Mouse (Mus musculus) layer of hippocampus, adult 2 months (tissue): ENCODE measurements at regions not wholly inside any gene's neighbourhood (a gene's known extent, or its start where the extent isn't known, plus 50 kb on each side); places are given as distances from the start of the nearest gene placed in this dataset.
A peak's percentile ranks its signal among the peaks of the same experiment; 100 is the strongest.

ENCODE experiments used
- DNase-seq, 2 experiments: peaks; one replicate each; pipeline ENCODE4 v3.0.0; 2022; ENCODE audit warnings: low spot score in 2 of 2
- H3K27ac ChIP-seq: fragments of 200-600 bp; 2 replicates; pipeline ENCODE4 v1.8.1; 2022
- H3K4me3 ChIP-seq: fragments of 200-600 bp; 2 replicates; pipeline ENCODE4 v1.8.1; 2022; ENCODE audit warnings: mild to moderate bottlenecking
- CTCF ChIP-seq: fragments of 200-600 bp; conservative IDR thresholded peaks from 2 replicates; pipeline ENCODE4 v1.8.1; 2022; ENCODE audit warnings: antibody characterized with exemption, mild to moderate bottlenecking, moderate library complexity

DNA sequence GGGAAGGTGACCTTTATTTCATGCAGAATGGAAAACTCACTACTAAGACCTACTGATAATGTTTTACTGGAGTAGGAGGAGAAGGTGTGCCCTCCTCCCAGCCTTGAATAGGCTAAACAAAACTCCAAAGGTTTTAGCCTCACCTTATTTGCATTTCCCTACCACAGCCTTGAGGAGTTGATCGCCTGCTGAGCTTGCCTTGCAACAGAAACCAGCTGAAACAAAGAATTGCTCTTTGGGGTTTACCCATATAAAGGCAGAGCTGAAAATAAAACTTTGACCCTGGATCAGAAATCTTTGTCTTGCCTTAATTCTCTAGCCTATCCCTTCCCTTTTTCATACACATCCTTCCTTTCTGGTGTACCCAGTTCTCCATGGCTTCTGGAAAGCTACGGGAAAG lies 1218.0 kb downstream of the 9330182O14Rik start:
- H3K27ac ChIP-seq = no peak overlapping the region
- no peak overlapping the region for H3K4me3 ChIP-seq
- DNase-seq = no peak
- TF ChIP-seq CTCF = no peak

- Histone ChIP-seq H3K4me3 (no peak overlapping the region), H3K27ac (peak overlapping the region; percentile 53; the same call in 1 of the 2 replicates)
- peak in 1 of 2 experiments; percentile 25 for DNase-seq
- no peak for TF ChIP-seq CTCF
Observed at GRCm38 (mm10) chr15:41359276-41359675, 1225.1 kb downstream of the 9330182O14Rik start.

DNA sequence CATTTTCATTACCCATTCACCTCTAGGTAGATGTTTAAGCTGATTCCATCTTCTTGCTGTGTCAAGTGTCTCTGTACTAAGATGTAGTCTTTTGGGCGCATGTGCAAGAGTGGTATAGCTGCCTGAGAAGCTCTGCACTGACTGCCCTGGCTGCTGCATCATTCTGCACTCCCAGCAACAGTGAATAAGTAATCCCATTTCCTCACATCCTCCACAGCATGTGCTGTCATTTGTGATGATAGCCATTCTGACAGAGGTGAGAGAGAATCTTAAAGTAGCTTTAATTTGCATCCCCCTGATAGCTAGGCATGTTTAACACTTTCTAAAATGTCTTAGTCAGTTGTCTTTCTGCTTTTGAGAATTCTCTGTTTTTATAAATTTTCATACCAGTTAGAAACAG lies 1240.5 kb downstream of the 9330182O14Rik start:
- DNase-seq = no peak
- TF ChIP-seq CTCF = no peak
- Histone ChIP-seq H3K27ac (no peak overlapping the region), H3K4me3 (no peak overlapping the region)

DNA sequence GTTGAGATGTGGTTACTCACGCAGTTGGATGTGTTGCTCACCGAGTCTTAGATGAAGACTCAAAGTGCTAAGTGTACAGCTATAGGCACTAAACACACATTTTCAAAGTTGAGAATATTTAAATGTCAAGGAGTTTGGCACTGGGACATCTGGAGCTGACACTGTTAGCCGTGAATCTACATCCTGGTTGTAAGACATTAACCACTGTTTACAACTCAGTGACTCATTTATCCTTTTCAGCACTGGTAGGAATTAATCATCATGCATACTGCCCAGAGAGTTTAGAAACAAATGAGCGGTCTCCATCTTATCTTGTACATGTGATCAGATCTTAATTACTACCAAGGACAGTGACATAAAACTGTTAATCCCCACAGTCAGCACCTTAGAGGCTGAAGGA lies 1241.7 kb downstream of the 9330182O14Rik start:
- no peak for TF ChIP-seq CTCF
- no peak overlapping the region for H3K27ac ChIP-seq
- no peak for DNase-seq
- H3K4me3 ChIP-seq = no peak overlapping the region

DNA sequence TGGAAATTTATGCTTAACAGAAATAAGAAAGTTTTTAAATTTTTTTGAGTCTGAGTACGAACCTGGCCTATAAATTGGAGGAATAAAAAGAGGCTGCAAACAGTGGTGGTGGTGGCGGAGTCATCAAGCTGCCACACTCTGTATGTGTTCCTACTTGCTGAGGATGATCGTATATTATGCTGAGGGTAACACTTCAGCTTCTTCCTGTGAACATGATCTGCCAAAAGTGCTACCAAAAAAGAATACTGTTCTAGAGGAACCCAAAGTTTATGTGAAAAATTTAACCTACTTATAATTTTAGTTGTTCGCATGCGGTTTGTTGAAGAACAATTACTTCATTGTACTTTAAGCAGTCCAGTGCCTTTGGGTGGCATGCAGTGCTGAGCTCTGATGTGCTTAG lies 1245.5 kb downstream of the 9330182O14Rik start:
- Histone ChIP-seq H3K27ac (no peak overlapping the region), H3K4me3 (no peak overlapping the region)
- no peak for DNase-seq
- no peak for TF ChIP-seq CTCF

GRCm38 (mm10) chr15:41380429-41380828 lies 1246.3 kb downstream of the 9330182O14Rik start:
- Histone ChIP-seq H3K4me3 (no peak overlapping the region), H3K27ac (no peak overlapping the region)
- DNase-seq = no peak
- TF ChIP-seq CTCF = no peak

GRCm38 (mm10) chr15:41390699-41391098 lies 1256.5 kb downstream of the 9330182O14Rik start:
- H3K27ac ChIP-seq = no peak overlapping the region
- no peak for DNase-seq
- TF ChIP-seq CTCF = no peak
- H3K4me3 ChIP-seq = no peak overlapping the region
